Mouse (Mus musculus) ES-Bruce4 (cell line): ENCODE data around the gene Slc43a2. TPM values are rescaled to one million over a fixed set of nuclear protein-coding genes. Genes with fewer than 3 reads are reported as not detected.

ENCODE experiments used
- H3K27ac ChIP-seq: 2 replicates; pipeline ENCODE4 v1.5.1; 2012; ENCODE audit warnings: low read length, inconsistent platforms; ENCODE audit not compliant: insufficient read depth
- H3K27me3 ChIP-seq: 2 replicates; pipeline ENCODE4 v1.6.1; 2012; ENCODE audit warnings: mild to moderate bottlenecking, low read length, inconsistent platforms; ENCODE audit not compliant: control insufficient read depth, poor library complexity, insufficient read depth, severe bottlenecking
- H3K36me3 ChIP-seq: 2 replicates; pipeline ENCODE4 v1.6.1; 2012; ENCODE audit warnings: inconsistent platforms, mild to moderate bottlenecking, low read length, moderate library complexity; ENCODE audit not compliant: control insufficient read depth, poor library complexity, insufficient read depth, severe bottlenecking
- H3K4me1 ChIP-seq: one replicate; pipeline ENCODE4 v1.8.1; 2011; ENCODE audit warnings: low read length; ENCODE audit not compliant: control insufficient read depth, insufficient read depth
- H3K4me3 ChIP-seq: 2 replicates; pipeline ENCODE4 v1.5.1; 2011; ENCODE audit warnings: low read depth, mild to moderate bottlenecking, low read length
- H3K9ac ChIP-seq: 2 replicates; pipeline ENCODE4 v1.6.1; 2012; ENCODE audit warnings: low read depth, mild to moderate bottlenecking, inconsistent platforms; ENCODE audit not compliant: poor library complexity, severe bottlenecking
- H3K9me3 ChIP-seq: replicated peaks from 2 replicates; pipeline ENCODE4 v1.6.1; 2012; ENCODE audit warnings: mild to moderate bottlenecking, low read length, inconsistent platforms; ENCODE audit not compliant: control insufficient read depth, poor library complexity, insufficient read depth, severe bottlenecking
- CTCF ChIP-seq: IDR thresholded peaks from one replicate; pipeline ENCODE4 v1.8.1; 2011; ENCODE audit warnings: low read depth, low read length
- EP300 ChIP-seq: IDR thresholded peaks from 2 replicates; pipeline ENCODE4 v1.6.1; 2011; ENCODE audit warnings: low read depth, low read length; ENCODE audit not compliant: insufficient read depth
- POLR2A ChIP-seq: IDR thresholded peaks from one replicate; pipeline ENCODE4 v1.8.1; 2011; ENCODE audit warnings: low read length; ENCODE audit not compliant: insufficient read depth
- polyA plus RNA-seq: library from polyadenylated mRNA; stranded (reverse); fragments of >200 nt; gene quantifications from 2 replicates; pipeline ENCODE4 v1.2.4, GENCODE M21; 2011; ENCODE audit warnings: low read depth; ENCODE audit not compliant: missing spikeins, insufficient read depth, insufficient read length

Gene Slc43a2
- polyA plus RNA-seq, 1 experiment = 11.3 TPM

GRCm38 (mm10) chr11:75525531-75526125 lies 5.9 kb upstream of the Slc43a2 start:
- H3K27me3 ChIP-seq = no peaks in the 10 kb centered on the region
- H3K4me3 ChIP-seq = 0 out of 2 replicates have a peak overlapping the region, but pooled peaks have one; percentile 12
- no peaks in the 10 kb centered on the region for H3K36me3 ChIP-seq
- TF ChIP-seq EP300 = no peak
- H3K27ac ChIP-seq = no peak overlapping the region
- no peaks in the 10 kb centered on the region for H3K4me1 ChIP-seq
- H3K9ac ChIP-seq = no peak overlapping the region
- no peaks in the 10 kb centered on the region for H3K9me3 ChIP-seq

GRCm38 (mm10) chr11:75526943-75527342 lies 4.6 kb upstream of the Slc43a2 start:
- H3K9me3 ChIP-seq = no peaks in the 10 kb centered on the region
- no peaks in the 10 kb centered on the region for H3K4me1 ChIP-seq
- no peak overlapping the region for H3K27ac ChIP-seq
- H3K36me3 ChIP-seq = no peaks in the 10 kb centered on the region
- no peak overlapping the region for H3K9ac ChIP-seq
- no peak overlapping the region for H3K4me3 ChIP-seq
- no peaks in the 10 kb centered on the region for H3K27me3 ChIP-seq
- TF ChIP-seq EP300 (no peak), POLR2A (no peak), CTCF (no peak)

GRCm38 (mm10) chr11:75529771-75530170 lies 1.7 kb upstream of the Slc43a2 start:
- no peak for TF ChIP-seq POLR2A
- Histone ChIP-seq H3K27me3 (no peaks in the 10 kb centered on the region), H3K36me3 (no peaks in the 10 kb centered on the region), H3K27ac (no peak overlapping the region), H3K4me1 (peaks cover 2% of the 10 kb centered on the region), H3K9me3 (no peaks in the 10 kb centered on the region), H3K9ac (no peak overlapping the region), H3K4me3 (no peak overlapping the region)

GRCm38 (mm10) chr11:75530325-75530724 lies 1.2 kb upstream of the Slc43a2 start:
- H3K4me3 ChIP-seq = peak overlapping the region; percentile 86
- no peaks in the 10 kb centered on the region for H3K27me3 ChIP-seq
- H3K9ac ChIP-seq = peak overlapping the region; percentile 85
- H3K9me3 ChIP-seq = no peaks in the 10 kb centered on the region
- no peaks in the 10 kb centered on the region for H3K36me3 ChIP-seq
- TF ChIP-seq POLR2A = no peak
- TF ChIP-seq EP300 = 0 out of 2 replicates have a peak, but pooled peaks have one; percentile 8
- peak; percentile 99 for TF ChIP-seq CTCF
- H3K27ac ChIP-seq = no peak overlapping the region
- H3K4me1 ChIP-seq = peaks cover 2% of the 10 kb centered on the region

GRCm38 (mm10) chr11:75530845-75531373 lies 585 bp upstream of the Slc43a2 start:
- H3K27ac ChIP-seq = no peak overlapping the region
- H3K27me3 ChIP-seq = no peaks in the 10 kb centered on the region
- H3K4me1 ChIP-seq = peaks cover 2% of the 10 kb centered on the region
- H3K4me3 ChIP-seq = peak overlapping the region; percentile 86
- H3K36me3 ChIP-seq = no peaks in the 10 kb centered on the region
- peak overlapping the region; percentile 85 for H3K9ac ChIP-seq
- H3K9me3 ChIP-seq = no peaks in the 10 kb centered on the region
- TF ChIP-seq EP300 = no peak
- no peak for TF ChIP-seq POLR2A
- TF ChIP-seq CTCF = no peak

- Histone ChIP-seq H3K27ac (no peak overlapping the region), H3K4me1 (peaks cover 2% of the 10 kb centered on the region), H3K9ac (peak overlapping the region; percentile 70), H3K27me3 (no peaks in the 10 kb centered on the region), H3K4me3 (peak overlapping the region; percentile 77), H3K36me3 (no peaks in the 10 kb centered on the region), H3K9me3 (no peaks in the 10 kb centered on the region)
- no peak for TF ChIP-seq POLR2A
- no peak for TF ChIP-seq CTCF
- TF ChIP-seq EP300 = no peak
Observed at GRCm38 (mm10) chr11:75532340-75533277, 1.1 kb downstream of the Slc43a2 start.
